Mouse (Mus musculus): ENCODE measurements around the gene Lrit3. TPM values are rescaled to one million over a fixed set of nuclear protein-coding genes. Genes with fewer than 3 reads are reported as not detected.

Lrit3 gene
- total RNA-seq, 2 experiments from 2014 or later: not detected

DNA sequence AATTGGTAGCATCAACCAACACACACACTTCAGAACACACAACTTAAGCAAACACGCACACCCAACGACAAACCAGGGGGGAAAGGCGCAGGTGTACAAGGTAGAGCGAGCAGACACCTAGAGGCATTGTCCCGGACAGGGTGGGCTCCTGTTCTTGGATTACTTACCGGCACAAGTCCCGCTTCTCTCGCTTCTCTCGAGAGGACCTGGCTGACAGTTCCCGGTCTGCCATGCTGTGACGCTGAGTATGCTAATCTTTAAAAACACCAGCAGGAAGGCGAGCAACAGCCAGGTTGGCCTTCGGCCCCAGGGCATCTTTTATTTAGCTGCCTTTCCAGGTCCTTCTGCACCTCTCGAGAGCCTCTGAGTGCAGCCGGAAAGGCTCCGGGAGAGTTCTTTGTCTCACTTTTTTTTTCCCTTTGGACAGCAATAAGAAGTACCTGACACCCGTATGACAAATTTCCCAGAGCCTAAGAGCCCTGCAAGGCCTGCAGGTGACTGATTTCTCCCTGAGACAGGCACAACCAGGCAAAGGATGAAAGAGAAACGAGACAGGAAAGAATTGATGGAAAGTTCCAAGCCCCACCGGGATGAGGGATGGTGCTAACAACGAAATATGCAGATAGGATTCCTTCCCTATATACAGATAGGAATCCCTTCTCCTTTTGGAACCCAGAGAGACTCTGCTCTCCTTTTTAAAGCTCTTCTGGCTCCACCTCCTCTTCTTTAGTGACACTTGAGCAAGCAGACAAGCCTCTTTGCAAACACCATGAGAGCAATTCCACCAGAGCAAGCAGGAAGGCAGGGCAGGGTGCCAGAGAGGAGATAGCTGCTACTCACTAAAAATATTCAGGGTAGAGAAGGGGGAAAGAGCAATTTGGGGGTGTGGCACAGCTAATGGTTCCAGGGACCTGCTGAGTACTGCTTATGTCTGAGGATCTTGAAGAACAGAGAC, 48.9 kb downstream of the Lrit3 start, which contains the start of gene Egf:
TSS of gene Egf (minus strand) at position 667 of the 955 bp plus-strand sequence.
- no peak for DNase-seq (ENCODE audit: low spot score in 2 of 2)
- H3K4me3 ChIP-seq: peak within 1 kb of the TSS; percentile 20; the same call in 1 of the 2 replicates
- no peak within 1 kb of the TSS for H3K27ac ChIP-seq
- TF ChIP-seq CTCF (conservative IDR thresholded peaks at IDR 0.05): no peak

DNA sequence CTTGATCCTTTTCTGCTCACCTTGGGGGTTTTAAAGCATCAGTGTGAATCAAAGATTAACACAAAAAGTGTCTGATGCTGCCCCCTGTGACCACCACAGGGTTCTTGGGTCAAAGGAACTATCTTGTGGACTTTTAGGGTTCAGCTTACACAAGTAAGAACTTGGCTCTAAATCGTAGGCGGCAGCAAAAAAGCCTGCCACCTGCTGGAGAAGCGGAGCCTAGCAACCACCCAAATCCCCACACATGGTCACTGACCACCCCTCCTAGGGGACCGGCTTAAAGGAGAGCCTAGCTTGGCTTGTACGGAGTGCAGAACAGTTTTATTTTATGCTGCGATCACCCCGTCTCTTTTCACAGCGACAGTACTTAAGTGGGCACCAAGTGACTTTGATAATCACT, 59.0 kb downstream of the Lrit3 start:
- no peak overlapping the region for H3K27ac ChIP-seq
- DNase-seq (ENCODE audit: low spot score in 2 of 2): peak in 1 of 2 experiments; percentile 14
- peak; percentile 87 for TF ChIP-seq CTCF (conservative IDR thresholded peaks at IDR 0.05)
- no peak overlapping the region for H3K4me3 ChIP-seq

GRCm38 (mm10) chr3:129742781-129743180, 61.0 kb downstream of the Lrit3 start:
- Histone ChIP-seq H3K4me3 (no peak overlapping the region), H3K27ac (no peak overlapping the region)
- TF ChIP-seq CTCF (conservative IDR thresholded peaks at IDR 0.05): no peak
- no peak for DNase-seq (ENCODE audit: low spot score in 2 of 2)

DNA sequence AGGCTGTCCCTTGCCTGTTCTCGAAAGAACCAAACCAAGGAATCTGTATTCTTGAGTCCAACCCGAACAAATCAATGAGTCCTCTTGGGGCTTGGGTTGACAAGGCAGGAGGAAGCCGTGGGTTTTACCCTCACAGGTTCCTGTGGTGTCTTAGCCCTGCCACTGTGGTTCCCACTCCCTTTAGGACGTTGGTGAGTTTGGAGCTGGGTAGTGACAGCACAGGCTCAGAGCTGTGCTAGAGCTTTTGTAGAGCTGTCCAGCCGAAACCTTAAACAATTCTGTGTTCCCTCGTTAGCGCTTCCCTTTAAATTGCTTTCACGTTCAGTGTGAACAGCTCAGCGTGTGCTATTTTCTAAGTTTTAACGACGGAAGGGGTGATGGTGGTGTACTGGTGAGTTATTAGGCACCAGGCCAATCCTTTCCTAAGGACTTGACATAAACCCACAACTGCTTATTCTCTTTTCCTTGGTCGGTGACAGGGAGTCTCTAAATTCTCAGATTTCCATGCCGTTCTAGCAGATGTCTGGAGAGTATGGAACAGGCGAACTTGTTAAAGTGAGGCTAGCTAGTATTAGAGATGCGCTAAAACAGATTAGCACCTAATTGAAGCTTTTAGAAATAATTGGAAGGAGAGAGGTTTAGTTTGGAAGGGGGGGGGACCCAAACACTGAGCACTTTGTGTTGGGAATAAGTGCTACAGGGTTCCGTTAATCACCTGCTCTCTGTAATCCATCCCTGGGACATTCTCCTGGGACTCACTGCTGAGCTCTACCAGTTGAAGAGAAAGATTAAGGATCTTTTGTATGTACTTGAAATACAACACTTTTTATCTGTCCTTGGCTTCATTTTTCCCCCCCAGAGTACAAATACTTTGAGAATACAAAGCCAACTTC, 65.3 kb downstream of the Lrit3 start:
- no peak for TF ChIP-seq CTCF (conservative IDR thresholded peaks at IDR 0.05)
- DNase-seq (ENCODE audit: low spot score in 2 of 2): no peak
- no peak overlapping the region for H3K4me3 ChIP-seq
- H3K27ac ChIP-seq: no peak overlapping the region

Other genes starting within 250 kb of the Lrit3 start
- 1 to 10 TPM; 2.6 to 2.7 TPM for gene Egf, start 48.7 kb downstream of the Lrit3 start, total RNA-seq (2021)
- 1 to 10 TPM; 1.4 to 1.6 TPM for gene Rrh, start 18.6 kb upstream of the Lrit3 start, total RNA-seq (2021)
- gene Gar1, start 27.4 kb upstream of the Lrit3 start, total RNA-seq (2021): 10 to 100 TPM; 45.1 to 50.5 TPM
- gene Cfi, start 31.9 kb upstream of the Lrit3 start, total RNA-seq (2021): not detected
- gene Pla2g12a, start 74.6 kb upstream of the Lrit3 start, total RNA-seq (2021): 10 to 100 TPM; 25.2 to 25.8 TPM
- gene Casp6, start 97.4 kb upstream of the Lrit3 start, total RNA-seq (2021): 1 to 10 TPM; 5.1 to 9.0 TPM
- 1 to 10 TPM; 3.5 to 5.3 TPM for gene Mcub, start 166.2 kb upstream of the Lrit3 start, total RNA-seq (2021)